Mouse (Mus musculus): ENCODE results near the gene Prmt3.

Gene Prmt3

DNA sequence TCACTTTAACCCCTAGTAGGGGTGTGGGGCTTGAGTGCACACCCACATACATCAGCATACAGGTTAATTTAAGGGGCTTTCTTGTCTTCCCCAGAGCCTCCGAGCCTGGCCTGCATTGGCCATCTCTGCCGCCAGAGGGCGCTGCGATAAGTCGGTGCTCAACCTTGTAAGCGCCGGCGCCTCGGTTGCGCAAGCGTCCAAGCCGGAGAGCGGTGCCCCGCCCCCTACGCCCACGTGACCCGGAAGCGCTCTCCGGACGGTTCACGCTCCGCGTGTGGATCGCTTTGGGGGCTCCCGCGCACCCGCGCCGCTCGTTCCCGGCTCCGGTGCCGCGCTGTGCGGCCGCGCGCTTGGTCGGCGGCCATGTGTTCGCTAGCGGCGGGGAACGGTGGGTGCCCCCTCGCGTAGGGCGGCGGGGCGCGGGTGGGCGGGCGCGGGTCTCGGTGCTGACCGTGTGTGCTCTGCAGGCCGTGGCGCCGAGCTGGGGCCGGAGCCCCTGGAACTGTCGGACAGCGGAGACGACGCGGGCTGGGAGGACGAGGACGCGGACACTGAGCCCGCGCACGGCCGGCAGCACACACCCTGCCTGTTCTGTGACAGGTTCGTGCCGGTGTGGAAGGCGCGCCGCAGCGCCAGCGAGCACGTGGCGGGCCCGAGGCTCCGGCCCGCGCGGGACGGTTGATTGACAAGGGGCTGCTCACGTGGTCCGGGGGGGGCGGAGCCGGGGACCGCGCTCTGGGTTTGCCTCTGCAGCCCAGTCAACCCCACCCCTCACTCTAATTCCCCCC lies at the start of gene Prmt3:
TSS of gene Prmt3 (plus strand) at position 233 of the 788 bp plus-strand sequence.
- peak; percentile 97 for DNase-seq (ENCODE audit: low read depth, low spot score)

DNA sequence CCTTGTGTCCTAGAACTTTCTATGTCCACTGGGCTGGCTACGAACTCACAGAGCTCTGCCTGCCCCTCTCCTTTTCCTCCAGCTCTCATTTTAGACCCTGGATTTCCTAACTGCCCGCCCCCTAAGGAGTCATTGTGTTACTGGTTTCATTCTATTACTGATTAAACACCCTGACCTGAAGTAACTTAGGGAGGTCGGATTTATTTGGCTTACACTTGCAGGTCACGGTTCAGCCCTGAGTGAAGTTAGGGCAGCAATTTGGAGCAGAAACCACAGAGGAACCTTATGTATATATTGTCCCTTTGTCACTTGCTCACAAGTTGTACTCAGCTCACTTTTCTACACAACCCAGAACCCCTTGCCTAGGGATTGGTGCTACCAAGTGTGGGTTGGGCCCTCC lies 43.8 kb upstream of the Prmt3 start:
- DNase-seq (ENCODE audit: low read depth, low spot score): no peak

DNA sequence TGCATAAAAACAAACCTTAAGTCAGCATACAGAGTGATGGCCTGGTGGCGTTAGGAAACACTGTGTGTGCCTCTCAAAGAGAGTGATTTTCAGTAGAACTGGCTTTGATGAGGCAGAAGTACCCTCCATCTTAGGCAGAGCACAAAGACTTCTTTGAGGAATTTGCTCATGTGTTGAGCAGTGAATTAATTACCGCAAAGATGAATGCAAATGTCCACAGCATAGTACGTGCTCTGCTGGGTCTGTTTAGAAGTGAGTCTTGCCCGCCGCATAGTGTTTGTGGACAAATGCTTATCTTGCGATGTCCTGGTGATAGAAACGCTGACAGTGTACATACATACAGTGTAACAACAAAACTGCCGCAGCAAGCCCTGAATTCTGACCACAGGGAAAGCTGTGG lies 38.7 kb upstream of the Prmt3 start:
- DNase-seq (ENCODE audit: low read depth, low spot score): no peak

DNA sequence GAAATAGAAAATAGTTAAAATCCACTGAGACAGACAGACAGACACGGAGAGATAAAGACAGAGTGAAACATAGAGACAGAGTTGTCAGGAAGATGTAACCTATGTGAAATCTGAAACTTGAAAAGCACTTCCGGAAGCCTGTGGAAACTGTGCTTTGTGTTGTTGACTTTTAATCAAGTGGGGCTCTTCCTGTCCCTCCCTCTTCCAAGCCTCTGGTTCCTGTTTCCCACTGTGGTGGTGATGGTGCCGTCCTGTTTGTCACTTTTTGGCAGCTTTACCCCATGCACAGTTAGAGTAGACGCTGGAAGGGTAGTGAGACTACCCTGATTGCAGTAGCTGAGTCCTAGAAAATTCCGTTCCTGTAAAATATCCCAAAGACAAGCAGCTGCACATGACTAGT lies 36.7 kb upstream of the Prmt3 start:
- DNase-seq (ENCODE audit: low read depth, low spot score): peak; percentile 66

DNA sequence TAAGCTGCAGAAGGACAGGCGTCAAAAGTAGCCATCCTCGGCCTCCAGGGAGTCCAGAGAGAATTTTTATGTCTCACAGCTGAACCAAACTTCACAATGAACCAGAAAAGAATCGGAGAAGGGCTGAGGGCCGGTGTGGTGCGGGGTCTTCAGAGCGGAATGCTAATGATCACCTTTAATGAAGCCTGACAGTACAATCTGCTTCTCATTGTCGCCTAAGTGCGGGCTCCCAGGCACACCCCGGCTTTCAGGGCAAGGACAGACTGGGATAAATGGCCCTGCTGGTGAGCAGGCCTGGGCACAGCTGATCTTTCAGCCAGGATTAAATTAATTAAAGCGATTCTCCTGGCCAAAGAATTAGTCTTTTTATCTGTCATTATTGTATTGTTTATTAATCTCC lies 36.2 kb upstream of the Prmt3 start:
- DNase-seq (ENCODE audit: low read depth, low spot score): no peak

DNA sequence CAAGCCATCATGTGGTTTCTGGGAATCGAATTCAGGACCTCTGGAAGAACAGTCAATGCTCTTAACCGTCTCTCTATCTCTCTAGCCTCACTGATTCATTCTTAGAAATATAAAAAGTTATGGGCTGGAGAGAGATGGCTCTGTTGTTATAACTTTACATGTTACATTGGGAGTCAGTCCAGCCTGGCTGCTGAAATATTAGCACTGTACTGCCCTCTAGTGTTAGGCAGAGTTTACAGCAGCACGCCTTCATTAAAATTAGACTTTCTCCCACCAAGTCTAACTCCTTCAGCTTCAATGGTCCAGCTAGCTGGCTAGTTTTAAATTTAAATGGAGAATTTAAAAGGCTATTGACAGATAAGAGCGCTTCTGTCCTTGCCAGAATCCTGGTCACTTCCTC lies 27.0 kb upstream of the Prmt3 start:
- peak; percentile 47 for DNase-seq (ENCODE audit: low read depth, low spot score)

DNA sequence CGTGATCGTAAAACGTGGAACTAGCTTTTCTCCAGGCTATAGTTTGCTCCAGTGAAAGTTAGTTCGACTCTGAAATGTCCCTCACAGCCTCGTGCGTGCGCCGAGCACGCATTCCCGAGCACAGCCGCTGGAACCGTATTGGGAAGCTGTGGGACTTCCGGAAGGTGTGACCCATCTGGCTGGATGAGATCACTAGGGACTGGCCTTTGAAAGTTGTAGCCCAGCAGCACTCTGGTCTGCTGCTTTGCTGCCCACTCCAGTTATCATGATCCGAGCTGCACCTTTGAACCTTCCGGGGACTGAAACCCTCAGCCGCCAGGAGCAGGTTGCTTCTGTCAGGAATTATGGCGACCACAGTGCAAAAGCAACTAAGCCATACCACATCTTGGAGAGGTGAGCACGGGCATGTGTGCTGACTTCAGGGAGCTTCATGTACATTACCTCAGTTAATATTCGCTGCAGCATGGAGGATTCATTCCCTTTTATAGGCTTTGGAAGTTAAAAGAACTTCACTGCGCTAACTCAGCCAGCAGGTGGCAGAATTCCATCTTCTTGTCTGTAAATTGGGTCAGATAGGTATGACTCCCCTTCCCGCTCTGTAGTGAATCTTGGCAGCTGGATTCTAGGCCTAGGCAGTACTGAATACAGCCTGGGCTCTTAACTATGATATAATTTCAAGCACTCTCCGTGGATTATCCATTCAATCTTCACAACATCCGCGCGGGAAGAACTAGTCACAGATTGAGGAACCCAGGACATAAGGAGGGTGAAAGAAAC lies 25.2 kb upstream of the Prmt3 start:
- DNase-seq (ENCODE audit: low read depth, low spot score): peak; percentile 56

DNA sequence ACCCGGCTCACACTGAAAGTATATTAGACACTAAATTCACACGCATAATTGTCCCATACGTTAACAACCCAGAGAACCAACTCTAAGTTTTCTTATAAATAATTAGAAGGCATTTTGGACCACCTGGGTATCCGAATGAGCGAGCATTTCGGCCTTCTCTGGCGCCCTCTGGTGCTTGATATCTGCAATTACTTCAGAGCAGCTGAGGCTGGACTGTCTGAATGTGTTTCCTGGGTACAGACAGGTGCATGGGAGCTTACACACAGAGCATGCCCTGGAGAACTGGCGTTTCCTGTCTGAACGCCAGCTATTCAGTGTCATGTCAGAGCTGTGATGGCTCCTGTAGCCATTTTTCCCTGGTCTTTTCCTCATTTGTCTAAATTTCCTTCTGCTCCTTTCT lies 23.4 kb upstream of the Prmt3 start:
- peak; percentile 69 for DNase-seq (ENCODE audit: low read depth, low spot score)

DNA sequence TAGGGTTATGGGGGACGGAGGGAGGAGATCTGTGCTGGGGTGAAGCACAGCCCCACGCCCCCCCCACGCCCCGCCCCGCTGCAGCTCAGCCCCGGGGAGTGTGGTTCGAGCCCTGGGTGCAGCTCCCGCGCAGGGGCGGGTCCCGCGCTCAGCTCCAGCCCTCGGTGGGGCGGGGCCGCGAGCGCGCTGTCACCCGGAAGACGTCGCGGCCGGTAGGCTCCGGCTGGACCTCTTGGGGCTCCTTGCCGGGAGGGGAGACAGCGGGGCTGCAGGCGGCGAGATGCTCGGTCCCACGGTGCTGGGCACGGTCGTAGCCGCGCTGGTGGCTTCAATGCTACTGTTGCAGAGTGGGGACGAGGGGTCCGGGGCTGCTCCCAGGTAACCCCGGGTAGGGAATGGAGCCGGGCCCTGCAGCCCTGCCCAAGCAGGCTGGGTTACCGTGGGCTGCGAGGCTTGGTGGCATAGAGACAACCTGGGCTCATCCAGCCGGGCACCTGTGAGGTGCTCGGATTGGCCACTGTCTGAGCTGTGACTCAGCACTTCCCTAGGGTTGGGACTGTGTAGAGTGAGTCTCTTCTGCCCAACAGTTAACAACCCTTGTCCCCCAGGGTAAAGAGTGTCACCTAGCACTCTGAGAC lies 19.1 kb upstream of the Prmt3 start, which contains the start of gene Htatip2:
TSS of gene Htatip2 (plus strand) at position 182 of the 638 bp plus-strand sequence.
- peak; percentile 82 for DNase-seq (ENCODE audit: low read depth, low spot score)

DNA sequence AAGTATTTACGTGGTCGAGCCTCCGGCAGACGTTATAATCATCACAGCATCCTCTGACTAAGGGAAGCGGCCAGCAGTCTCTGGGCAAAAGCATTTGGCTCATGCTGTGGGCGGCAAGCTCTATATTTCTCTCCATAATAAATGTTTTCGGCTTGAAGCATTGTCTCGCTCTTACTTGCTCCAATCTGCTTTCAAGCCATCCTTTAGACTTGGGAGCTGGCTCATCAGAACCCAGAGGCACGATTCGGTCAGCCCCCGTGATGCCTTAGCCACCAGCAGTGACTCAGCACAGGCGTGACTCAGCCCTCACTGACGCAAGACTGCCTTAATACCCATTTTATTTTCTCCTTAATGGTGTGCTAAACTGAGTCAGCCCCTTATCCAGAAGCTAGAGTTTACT lies 15.5 kb upstream of the Prmt3 start:
- DNase-seq (ENCODE audit: low read depth, low spot score): no peak

DNA sequence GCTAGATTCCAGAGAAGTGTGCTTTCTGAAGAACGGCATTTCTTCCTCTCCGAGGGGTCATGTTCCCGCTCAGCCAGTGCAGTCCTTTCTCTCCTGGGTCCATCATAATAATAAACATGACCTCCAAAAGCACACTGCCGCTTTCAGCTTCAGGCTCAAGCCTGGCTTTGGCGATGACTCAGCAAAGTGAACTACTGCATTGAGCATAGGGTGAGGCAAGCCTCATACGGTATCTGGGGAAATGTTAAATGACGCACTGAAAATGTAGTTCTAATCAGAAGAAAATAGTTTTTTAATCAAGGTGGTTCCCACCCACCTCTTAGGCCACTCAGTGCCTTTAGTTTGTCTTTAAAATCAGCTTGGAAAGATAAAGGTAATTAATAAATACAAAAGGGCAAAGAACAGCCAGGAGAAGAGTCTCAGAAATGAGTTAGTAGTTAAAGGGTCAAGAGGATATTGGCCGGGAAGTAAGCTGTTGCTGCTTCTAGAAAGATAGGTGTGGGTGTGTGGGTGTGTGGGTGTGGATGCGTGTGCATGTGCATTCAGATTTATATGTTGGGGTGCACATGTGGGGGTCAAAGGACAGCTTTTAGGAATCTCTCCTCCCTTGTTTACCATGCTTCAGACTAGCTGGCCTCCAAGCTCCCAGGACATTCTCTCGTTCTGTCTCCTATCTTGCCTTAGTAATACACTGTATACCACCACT lies 14.0 kb upstream of the Prmt3 start:
- DNase-seq (ENCODE audit: low read depth, low spot score): no peak

DNA sequence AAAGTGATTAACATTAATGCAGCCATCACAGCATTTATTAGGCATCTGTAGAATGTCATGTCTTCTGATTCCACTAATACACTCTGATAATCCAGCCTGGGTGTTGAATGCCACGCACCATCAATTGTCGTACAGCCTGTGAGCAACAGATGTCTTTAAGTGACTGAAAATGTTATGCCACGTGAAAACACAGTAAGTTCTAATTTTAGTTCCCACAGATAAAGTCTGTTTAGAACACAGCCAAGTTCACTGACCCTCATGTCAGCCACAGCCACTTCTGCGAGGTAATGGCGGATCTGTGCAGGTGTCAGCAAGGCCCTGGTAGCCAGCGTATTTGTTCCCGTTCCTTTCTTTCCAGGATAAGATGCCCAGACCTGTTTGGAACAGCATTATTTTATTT lies 12.0 kb upstream of the Prmt3 start:
- DNase-seq (ENCODE audit: low read depth, low spot score): no peak

DNA sequence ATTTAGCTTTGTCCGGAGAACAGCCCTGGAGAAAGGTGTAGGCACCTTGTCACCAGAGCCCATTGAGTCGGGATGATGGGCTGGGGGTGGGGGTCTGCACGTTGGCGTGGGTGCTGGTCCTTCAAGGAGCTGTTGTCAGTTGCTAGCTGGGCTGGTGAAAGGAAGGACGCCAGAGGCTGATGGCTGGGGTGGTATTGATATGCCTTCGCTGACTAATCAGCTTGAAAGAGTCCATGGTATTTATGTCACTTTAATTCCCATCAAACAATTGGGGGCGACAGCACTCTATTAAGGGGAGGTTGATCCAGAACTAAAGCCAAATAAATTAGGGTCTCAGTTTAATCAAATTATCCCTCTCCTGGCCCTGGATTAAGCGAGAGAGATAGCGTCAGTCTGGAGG lies 9.6 kb upstream of the Prmt3 start:
- DNase-seq (ENCODE audit: low read depth, low spot score): no peak

DNA sequence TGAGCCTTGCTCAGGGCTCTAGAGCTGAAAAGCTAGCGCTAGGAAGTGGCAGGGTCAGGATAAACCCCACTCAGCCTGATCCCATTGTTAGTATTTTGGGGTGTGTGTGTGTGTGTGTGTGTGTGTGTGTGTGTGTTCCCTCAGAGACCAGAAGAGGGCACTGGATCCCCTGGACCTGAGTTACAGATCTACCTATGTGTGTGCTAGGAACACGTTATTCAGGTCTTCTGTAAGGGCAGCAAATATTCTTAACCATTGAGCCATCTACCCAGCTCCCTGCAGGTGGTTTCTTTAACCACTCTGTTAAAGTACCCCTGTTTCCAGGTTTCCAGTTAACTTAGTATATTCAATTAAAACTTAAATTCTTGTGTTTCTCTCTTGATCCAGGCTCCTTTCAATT lies 3.8 kb upstream of the Prmt3 start:
- DNase-seq (ENCODE audit: low read depth, low spot score): no peak

DNA sequence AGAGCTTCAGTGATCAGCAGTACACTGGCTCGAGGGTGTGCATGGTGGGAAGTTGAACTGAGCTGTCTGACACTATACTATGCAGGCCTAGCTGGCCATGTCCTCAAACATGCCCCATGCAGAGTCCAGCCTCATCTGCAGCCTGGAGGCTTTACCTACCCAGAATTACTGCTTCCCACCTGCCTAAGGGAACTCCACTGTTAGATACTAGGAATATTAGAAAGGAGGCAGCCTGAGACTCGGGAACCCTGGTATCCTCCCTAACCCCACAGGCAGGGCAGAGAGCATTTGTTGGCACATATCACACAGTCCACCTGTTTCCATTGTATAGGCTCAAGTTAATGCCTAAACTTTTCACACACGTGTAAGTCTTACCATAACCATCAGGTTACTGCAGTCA lies 561 bp upstream of the Prmt3 start:
- DNase-seq (ENCODE audit: low read depth, low spot score): no peak

DNA sequence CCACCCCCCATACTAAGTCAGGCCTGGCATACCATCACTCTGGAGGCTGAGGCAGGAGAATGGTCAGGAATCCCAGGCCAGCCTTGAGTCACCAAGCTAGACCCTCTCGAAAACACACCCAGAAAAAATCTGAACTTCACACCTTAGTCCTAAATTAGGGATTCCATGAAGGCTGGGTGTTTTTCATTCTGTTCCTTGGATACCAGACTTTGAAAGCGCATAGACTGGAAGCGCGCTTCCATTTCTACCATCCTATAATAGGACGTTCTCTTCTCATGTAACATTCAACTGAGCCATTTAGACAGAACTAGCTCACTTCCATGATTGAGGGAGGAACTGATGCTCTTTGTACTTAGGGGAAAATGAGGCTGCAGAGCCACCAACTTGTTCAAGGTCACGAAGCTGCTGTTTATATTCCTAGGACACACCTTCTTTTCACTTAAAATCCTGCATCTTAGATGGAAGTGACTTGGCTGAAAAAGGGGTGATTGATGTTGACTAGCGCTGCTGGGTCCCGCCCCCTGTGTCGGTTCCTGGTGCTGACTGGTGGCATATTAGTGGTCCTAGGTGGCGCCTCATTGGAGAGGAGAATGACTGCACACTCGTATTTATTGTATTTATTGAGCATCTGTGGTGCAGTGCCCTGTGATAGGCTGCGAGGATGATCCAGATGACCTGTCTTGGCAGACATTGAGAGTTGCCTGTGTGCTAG lies 914 bp downstream of the Prmt3 start:
- DNase-seq (ENCODE audit: low read depth, low spot score): peak; percentile 29

DNA sequence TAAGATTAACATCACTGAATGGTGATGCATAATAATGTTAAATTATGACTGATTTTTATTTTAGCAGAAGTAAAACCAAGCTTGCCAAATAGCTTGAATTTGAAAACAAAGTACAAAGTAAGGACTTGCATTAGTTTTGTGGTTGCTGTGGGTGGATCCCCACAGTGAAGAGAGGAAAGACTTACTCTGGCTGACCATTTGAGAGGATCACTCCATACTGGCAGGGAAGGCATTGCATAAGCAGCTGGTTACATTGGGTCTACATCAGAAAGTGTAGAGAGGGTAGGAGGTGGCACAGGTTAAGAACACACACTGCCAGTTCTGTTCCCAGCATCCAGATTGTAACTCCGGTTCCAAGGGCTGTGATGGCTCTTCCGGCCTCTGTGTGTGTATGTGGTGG lies 4.9 kb downstream of the Prmt3 start:
- no peak for DNase-seq (ENCODE audit: low read depth, low spot score)

DNA sequence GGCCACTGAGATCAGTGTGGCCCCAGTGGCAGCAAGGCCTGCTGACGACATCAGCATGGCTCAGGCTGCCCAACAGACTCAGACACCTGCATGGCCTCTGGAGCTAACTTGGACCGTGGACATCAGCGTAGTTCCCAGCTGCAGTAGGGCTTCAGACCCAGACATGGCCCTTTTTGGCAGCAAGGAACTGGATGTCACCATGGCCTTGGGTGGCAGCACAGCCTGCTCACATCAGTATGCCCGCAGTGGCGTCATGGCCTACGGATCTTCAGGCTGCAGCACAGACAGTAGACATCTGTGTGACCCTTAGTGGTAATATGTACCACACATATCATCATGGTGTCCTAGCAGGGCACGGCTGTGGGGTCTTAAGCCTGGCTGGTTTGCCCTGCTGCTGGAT lies 7.0 kb downstream of the Prmt3 start:
- no peak for DNase-seq (ENCODE audit: low read depth, low spot score)

DNA sequence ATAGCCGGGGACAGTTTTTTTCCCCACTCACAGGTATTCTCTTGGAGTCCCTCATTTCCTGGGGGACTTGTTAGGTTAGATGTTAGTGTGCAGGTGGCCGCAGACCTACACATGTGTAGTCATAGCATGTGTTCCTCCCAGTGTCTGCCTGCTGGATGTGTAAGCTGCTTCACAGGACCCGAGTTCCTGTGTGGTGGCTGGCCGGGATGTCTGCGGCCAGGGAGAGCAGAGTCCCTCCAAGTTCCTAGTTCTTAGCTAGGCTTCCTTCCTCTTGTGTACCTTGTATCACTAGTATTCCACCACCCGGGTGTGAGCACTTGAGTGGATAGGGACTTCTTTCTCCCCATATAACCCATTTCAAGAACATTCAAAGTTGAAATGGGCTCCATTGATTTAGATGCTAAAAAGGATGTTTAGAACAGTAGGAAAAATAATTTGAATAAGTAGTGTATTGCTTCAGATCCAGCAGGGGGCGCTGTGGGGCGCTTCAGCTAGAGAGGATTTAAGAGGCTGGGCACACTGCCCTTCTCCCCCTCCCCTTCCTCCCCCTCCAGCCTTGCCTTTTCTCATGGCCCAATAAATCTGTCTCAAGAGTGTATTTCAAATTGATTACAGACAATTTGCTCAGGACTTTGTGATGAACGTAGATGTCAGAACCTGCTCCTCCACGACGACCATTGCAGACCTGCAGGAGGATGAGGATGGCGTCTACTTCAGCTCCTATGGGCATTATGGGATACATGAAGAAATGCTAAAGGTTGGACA lies 8.7 kb downstream of the Prmt3 start:
- DNase-seq (ENCODE audit: low read depth, low spot score): peak; percentile 67

DNA sequence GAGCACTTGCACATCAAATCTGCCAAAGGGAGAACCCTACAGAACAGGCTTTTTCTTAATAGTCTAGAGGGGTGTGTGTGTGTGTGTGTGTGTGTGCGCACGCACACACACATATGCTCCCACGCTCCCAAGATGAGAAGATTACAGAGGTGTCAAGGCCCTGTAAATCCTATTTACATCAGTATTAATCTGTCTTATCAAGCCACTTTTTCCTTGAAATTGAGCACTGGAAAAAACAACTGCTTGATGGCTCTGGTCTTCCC lies 9.2 kb downstream of the Prmt3 start:
- no peak for DNase-seq (ENCODE audit: low read depth, low spot score)

DNA sequence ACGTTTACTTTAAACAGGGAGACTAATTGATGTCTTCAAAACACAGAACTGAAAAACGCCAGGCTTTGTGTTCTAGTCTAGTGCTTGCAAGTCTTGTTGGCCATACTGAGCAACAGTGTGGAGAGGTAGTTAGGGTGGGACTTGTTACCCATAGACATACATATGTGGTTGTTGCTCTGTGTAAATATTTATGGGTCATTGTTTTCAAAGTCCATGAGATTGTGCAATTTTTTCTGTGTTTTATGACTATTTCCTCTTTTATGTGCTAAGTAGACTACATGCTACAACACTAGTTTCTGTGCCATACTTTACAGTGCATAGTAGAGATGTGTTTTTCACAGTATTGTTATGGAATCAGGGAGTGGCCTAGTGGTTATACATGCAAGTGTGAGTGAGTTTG lies 16.2 kb downstream of the Prmt3 start:
- DNase-seq (ENCODE audit: low read depth, low spot score): no peak

All from CD4-positive helper T cell, adult 2 months (primary cell).